Mouse (Mus musculus) limb, embryonic 14.5 days (tissue): ENCODE measurements at regions not wholly inside any gene's neighbourhood (a gene's known extent, or its start where the extent isn't known, plus 50 kb on each side); places are given as distances from the start of the nearest gene placed in this dataset.

Experiments
- ATAC-seq: fragments of 200-750 bp; cut with Nextera tagmentation; 2 replicates; pipeline ENCODE4 v1.8.0; 2017; ENCODE audit warnings: low read depth, moderate number of reproducible peaks, moderate TSS enrichment; ENCODE audit not compliant: low FRiP score
- DNase-seq: peaks from one replicate; pipeline ENCODE4 v3.0.0-alpha.2; 2015; ENCODE audit warnings: low spot score
- H3K27ac ChIP-seq: fragments of 300-500 bp; sonication (generic); replicated peaks from 2 replicates; pipeline ENCODE4 v1.5.1; 2014; ENCODE audit warnings: low read depth, mild to moderate bottlenecking, low read length, moderate library complexity, mixed read lengths
- H3K27me3 ChIP-seq: fragments of 300-500 bp; sonication (generic); 2 replicates; pipeline ENCODE4 v1.6.1; 2014; ENCODE audit warnings: low read length, mixed read lengths; ENCODE audit not compliant: control insufficient read depth, insufficient read depth
- H3K36me3 ChIP-seq: fragments of 300-500 bp; sonication (generic); 2 replicates; pipeline ENCODE4 v1.6.1; 2014; ENCODE audit warnings: mild to moderate bottlenecking, low read length, moderate library complexity, mixed read lengths; ENCODE audit not compliant: control insufficient read depth, insufficient read depth
- H3K4me1 ChIP-seq: fragments of 300-500 bp; sonication (generic); 2 replicates; pipeline ENCODE4 v1.6.1; 2014; ENCODE audit warnings: antibody characterized with exemption, low read length, mixed read lengths; ENCODE audit not compliant: control insufficient read depth, insufficient read depth
- H3K4me2 ChIP-seq: fragments of 300-500 bp; sonication (generic); replicated peaks from 2 replicates; pipeline ENCODE4 v1.6.1; 2014; ENCODE audit warnings: low read depth, mild to moderate bottlenecking, low read length, moderate library complexity; ENCODE audit not compliant: severe bottlenecking
- H3K4me3 ChIP-seq: fragments of 300-500 bp; sonication (generic); replicated peaks from 2 replicates; pipeline ENCODE4 v1.5.1; 2014; ENCODE audit warnings: low read length
- H3K9ac ChIP-seq: fragments of 300-500 bp; sonication (generic); 2 replicates; pipeline ENCODE4 v1.6.1; 2014; ENCODE audit warnings: mild to moderate bottlenecking, low read depth, low read length, moderate library complexity; ENCODE audit not compliant: severe bottlenecking
- H3K9me3 ChIP-seq: fragments of 300-500 bp; sonication (generic); 2 replicates; pipeline ENCODE4 v1.6.1; 2016; ENCODE audit warnings: low read length; ENCODE audit not compliant: control insufficient read depth
- POLR2A ChIP-seq: fragments of 200-500 bp; IDR thresholded peaks from 2 replicates; pipeline ENCODE4 v1.8.0; 2012; ENCODE audit warnings: inconsistent platforms, mild to moderate bottlenecking, moderate library complexity, borderline replicate concordance; ENCODE audit not compliant: insufficient read depth, insufficient read length; ENCODE audit errors: extremely low read depth
- WGBS: fragments of 180-500 bp; shearing (Covaris S2); extraction: QIAGEN DNeasy Blood & Tissue Kit; methylation state at CpG from one replicate; pipeline ENCODE4 v1.1.7; 2014; 5-methylcytosine and 5-hydroxymethylcytosine counted together

DNA sequence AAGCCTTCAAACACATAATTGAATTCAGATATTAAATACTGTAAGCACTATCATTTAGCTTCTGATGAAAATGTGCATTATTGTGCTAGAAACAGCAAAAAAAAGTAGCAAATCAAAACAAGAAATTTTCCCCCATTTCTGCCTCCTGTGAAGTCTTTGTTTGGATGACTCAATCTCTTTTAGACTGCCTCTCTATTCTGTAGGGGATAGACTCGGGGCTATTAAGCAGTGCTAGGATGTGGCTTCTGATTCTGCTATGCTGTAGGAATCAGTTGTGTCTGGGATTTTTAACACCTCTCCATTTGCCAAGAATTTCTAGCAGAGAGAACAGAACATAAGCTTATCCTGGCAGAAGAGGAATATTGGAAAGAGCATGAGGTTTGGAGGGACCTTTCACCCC is 775.2 kb downstream of the Tmem114 start:
- H3K27ac ChIP-seq = no peak overlapping the region

DNA sequence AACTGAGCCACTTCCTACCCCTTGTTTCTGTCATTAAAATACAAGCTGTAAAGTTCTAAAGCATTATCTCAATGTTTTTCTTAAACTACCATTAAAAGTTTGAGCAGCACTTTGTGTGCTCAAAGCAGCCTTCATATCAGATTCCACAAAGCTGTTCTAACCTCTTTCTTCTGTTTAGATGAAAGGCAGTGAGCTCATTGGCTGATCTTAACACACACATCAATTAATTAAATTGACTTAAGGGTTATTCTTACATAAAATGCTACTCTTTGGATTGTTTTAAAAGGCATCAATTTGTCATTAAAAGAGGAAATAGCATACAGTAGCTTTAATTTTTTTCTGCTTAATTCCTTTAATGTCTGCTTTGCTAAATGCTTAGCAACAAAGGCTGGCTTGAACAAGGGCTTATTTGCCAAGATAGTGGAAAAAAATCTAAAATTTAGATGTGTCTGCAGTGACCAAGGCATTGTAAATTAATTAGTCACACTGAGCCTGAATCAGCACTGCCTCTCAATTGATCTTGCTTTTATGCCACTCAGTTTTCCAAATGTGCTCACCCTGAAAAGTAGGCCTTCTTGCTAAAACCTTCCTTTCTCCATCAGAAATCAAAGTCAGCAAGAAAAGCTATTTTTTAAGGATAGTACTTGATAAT is 777.5 kb downstream of the Tmem114 start:
- no peak overlapping the region for H3K9ac ChIP-seq
- ATAC-seq (no peak), DNase-seq (no peak)
- no peaks in the 10 kb centered on the region for H3K9me3 ChIP-seq
- no peaks in the 10 kb centered on the region for H3K36me3 ChIP-seq
- H3K4me1 ChIP-seq = no peaks in the 10 kb centered on the region
- TF ChIP-seq POLR2A = no peak
- no peak overlapping the region for H3K27ac ChIP-seq
- no peak overlapping the region for H3K4me2 ChIP-seq
- H3K27me3 ChIP-seq = no peaks in the 10 kb centered on the region
- no peak overlapping the region for H3K4me3 ChIP-seq

More for the DNA sequence above, 775.2 kb downstream of the Tmem114 start:
- Histone ChIP-seq H3K36me3 (no peaks in the 10 kb centered on the region), H3K4me3 (no peak overlapping the region), H3K9ac (no peak overlapping the region), H3K27me3 (no peaks in the 10 kb centered on the region), H3K4me1 (no peaks in the 10 kb centered on the region), H3K4me2 (no peak overlapping the region), H3K9me3 (no peaks in the 10 kb centered on the region)
- no peak for TF ChIP-seq POLR2A
- WGBS = 50% methylated on average over 1 of the region's 1 CpGs
- no peak for ATAC-seq
- no peak for DNase-seq

DNA sequence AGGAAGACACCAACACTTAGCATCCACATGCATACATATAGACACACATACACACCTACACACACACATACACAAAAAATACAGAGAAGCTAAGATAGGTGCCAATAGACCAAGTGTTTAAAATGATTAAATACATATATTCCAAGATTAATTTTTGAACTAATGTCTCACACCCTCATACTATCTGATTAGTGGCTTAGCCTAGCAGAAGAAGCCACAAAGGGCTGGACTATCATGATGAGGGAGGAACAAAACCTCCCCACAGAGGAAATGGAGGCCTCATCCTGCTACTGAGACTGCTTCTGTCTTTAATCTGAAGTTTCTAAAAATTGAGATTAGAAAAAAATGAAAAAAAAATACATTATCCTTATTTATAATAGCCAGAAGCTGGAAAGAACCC is 780.6 kb downstream of the Tmem114 start:
- no peaks in the 10 kb centered on the region for H3K27me3 ChIP-seq
- H3K27ac ChIP-seq = no peak overlapping the region
- H3K4me1 ChIP-seq = 0 out of 2 replicates have a peak, but pooled peaks cover under 1% of the 10 kb centered on the region
- no peak for TF ChIP-seq POLR2A
- ATAC-seq (no peak), DNase-seq (no peak)
- no peak overlapping the region for H3K9ac ChIP-seq
- no peaks in the 10 kb centered on the region for H3K36me3 ChIP-seq
- H3K4me3 ChIP-seq = no peak overlapping the region
- no peak overlapping the region for H3K4me2 ChIP-seq
- H3K9me3 ChIP-seq = no peaks in the 10 kb centered on the region

- no peaks in the 10 kb centered on the region for H3K9me3 ChIP-seq
- H3K4me1 ChIP-seq = 0 out of 2 replicates have a peak, but pooled peaks cover 5% of the 10 kb centered on the region
- ATAC-seq (no peak; the same call in 1 of the 2 replicates), DNase-seq (no peak)
- no peak overlapping the region for H3K4me2 ChIP-seq
- H3K36me3 ChIP-seq = no peaks in the 10 kb centered on the region
- no peak overlapping the region for H3K27ac ChIP-seq
- WGBS = 57% methylated on average over 15 of the region's 15 CpGs
- no peaks in the 10 kb centered on the region for H3K27me3 ChIP-seq
- H3K9ac ChIP-seq = no peak overlapping the region
- no peak for TF ChIP-seq POLR2A
- H3K4me3 ChIP-seq = no peak overlapping the region
Measured at GRCm38 (mm10) chr16:7638955-7639755, 785.8 kb downstream of the Tmem114 start.

DNA sequence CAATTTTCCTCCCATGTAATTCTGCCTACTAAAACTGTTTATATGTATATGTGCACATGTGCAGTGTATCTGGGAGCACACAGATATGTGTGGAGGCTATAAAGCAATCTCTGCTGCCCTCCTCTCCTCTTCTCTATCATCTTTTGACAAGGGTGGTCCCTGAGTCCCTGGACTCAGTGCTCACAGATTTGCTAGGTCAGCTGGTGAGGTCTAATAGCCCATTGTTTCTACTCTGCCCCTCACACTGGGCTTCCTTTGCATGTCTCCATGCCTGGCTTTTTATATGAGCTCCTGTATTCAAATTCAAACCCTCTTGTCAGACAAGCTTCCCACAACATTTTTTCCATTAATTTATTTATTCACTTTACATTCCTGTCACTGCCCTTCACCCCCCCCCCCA is 786.9 kb downstream of the Tmem114 start:
- Histone ChIP-seq H3K4me1 (0 out of 2 replicates have a peak, but pooled peaks cover 5% of the 10 kb centered on the region), H3K9ac (no peak overlapping the region), H3K27me3 (no peaks in the 10 kb centered on the region), H3K27ac (no peak overlapping the region), H3K9me3 (no peaks in the 10 kb centered on the region), H3K4me2 (no peak overlapping the region), H3K4me3 (no peak overlapping the region), H3K36me3 (no peaks in the 10 kb centered on the region)
- no peak for TF ChIP-seq POLR2A
- ATAC-seq (no peak), DNase-seq (no peak)
